Mouse (Mus musculus): ENCODE measurements at regions not wholly inside any gene's neighbourhood (a gene's known extent, or its start where the extent isn't known, plus 50 kb on each side); places are given as distances from the start of the nearest gene placed in this dataset.

GRCm38 (mm10) chr3:52762549-52762948, 254.5 kb downstream of the Cog6 start:
- no peak for TF ChIP-seq CTCF (IDR thresholded peaks at IDR 0.05; ENCODE audit: low read depth)
- no peak for TF ChIP-seq EP300 (IDR thresholded peaks at IDR 0.05; ENCODE audit: low read depth)
